Mouse (Mus musculus) urinary bladder, postnatal 36 days (tissue): ENCODE measurements around the gene Gkn2.

Experiments
- DNase-seq, 2 experiments: peaks; one replicate each; pipeline ENCODE4 v3.0.0; 2022; ENCODE audit warnings: low spot score in 2 of 2, mixed read lengths in 1 of 2

Gkn2 gene

DNA sequence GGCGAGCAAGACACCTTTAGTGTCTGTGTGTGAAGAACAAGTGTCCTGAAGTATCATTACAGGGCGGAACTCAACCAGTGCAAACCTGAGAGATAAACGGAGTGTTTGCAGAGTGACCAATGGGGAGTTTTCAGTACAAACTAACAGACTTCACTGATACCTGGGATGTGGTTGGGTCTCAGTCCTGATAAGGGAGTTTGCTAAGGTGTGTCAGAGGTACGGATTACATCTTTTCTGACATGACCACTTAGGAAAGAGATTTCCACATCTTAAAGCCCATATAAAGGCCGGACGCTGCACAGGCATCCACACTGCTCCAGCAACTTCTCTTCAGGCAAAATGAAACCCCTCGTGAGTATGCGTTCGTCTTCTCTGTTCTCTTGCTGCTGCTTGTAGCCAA lies at the start of gene Gkn2:
TSS of gene Gkn2 (plus strand) at position 301 of the 400 bp plus-strand sequence.
- no peak for DNase-seq

DNA sequence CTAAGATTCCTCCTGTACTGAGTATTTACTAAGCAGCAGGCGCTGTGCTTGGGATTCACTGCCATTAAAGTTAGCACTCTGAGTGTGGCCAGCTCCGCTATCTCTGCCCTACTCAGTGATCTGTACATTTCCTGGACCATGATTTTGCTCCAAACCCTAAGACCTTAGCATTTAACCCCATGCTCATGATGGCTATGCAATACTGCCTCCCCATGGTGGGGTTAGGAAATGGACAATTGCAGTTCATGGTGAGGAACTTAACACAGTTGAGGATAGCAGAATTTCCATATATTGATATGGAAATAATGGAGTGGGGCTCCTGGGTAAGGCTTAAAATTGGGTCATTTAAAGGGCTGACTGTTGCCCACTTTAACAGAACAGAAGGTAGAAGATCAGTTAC lies 49.8 kb upstream of the Gkn2 start:
- no peak for DNase-seq

DNA sequence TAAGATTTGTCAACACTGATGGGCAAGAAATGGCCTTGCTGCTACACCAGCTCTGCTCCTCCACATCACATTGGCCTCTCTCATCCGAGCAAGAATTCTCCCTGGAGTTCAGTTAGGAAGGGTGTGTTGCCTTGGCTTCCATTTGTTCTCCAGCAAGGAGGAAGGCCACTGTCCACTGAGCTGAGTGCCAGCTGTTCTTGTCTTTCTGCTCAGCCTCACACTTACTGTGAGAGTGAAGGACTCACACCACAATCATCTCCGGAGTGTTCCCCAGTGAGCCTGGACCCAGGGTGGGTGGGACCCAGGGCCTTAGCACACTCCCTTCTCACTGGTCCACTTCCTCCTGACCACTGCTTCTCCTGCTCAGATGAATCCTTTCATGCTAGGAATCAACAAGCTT lies 46.2 kb upstream of the Gkn2 start:
- DNase-seq = no peak

DNA sequence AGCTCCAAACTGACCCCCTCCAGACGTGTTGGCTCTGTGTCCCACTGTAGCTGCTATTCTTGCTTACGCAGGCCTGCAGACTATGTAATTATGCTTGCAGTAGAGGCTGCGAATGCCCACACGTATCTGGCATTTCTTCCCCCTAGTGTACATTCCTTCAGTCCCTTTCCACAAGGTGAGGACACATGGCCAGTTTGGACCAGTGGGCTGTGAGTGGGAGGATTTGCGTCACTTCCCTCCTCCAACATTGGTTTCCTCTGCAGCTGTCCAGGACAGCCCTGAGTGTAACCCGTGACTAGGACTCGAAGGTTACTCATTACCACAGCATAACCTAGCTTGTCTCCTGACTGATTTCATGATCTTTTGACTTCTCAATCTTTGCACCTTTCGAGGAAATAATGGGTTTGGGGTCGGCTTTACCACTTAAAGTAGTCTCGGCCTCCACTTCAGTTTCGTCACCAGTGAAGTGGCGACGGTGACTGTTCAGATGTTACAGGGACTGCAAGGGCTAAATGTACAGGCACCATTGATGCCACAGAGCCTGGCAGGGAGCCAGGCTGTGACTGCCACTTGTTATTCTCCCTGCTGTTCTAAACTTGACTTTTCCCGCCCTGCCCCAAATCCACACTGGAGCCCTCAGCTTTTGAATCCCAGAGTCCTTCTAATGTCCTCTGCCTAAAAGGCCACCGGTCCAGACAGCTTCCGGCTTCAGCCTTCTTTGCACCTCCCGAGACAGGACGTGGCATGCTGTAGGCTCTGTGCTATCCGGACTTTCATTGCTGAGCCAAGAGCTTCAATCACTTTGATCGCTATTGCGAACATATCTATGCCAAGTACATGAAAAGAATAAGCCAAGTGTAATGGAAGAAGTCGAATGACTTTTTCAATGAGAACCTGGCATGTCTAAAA lies 44.6 kb upstream of the Gkn2 start:
- DNase-seq = no peak

DNA sequence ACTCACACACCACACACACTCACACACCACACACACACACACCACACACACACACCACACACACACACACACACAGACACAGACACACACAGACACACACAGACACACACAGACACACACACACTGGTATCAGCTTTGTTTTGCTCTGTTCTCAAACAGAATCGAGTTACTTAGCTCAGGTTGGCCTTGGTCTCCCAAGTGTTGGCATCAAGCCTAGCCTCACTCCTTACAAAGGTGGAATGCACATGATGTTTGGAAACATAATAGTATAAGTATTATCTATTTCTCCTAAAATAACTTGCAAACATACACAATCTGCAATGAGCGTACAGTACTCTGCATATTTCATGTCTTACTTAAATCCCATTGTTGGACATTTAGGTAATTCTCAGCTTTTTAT lies 40.8 kb upstream of the Gkn2 start:
- DNase-seq = no peak

DNA sequence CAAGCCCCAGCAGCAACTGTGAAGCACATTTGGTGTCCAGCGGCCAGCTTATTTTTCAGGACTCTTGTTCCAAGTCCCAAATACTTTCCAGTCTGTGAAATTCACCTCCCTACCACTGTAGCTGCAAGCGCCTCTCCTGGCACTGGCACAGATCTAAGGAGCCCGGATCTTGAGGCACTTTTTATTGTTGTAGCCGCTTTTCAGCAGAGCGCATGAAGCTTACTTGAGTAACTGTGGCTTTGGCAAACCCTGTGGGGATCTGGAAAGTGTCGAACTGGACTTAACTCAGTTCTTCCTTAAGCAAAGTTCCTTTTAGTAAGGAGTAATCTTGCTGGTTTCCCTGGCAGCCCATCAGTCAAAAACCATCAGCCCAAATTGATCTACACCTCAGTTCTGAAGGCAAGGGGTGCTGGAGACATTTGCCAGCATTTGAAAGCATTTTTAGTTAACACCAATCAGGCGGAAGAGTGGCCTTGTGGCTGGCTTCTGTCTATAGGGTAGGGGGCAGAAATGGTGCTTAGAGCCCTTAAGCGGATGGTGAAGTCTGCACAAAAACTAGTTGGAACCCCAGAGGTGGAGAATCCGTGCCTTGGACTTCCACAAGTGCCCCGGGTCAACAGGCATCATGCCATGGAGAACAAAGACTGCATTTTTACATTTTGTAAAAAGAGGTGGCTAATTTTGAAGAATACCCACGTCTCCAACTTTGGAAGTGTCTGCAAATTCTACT lies 38.6 kb upstream of the Gkn2 start:
- no peak for DNase-seq

DNA sequence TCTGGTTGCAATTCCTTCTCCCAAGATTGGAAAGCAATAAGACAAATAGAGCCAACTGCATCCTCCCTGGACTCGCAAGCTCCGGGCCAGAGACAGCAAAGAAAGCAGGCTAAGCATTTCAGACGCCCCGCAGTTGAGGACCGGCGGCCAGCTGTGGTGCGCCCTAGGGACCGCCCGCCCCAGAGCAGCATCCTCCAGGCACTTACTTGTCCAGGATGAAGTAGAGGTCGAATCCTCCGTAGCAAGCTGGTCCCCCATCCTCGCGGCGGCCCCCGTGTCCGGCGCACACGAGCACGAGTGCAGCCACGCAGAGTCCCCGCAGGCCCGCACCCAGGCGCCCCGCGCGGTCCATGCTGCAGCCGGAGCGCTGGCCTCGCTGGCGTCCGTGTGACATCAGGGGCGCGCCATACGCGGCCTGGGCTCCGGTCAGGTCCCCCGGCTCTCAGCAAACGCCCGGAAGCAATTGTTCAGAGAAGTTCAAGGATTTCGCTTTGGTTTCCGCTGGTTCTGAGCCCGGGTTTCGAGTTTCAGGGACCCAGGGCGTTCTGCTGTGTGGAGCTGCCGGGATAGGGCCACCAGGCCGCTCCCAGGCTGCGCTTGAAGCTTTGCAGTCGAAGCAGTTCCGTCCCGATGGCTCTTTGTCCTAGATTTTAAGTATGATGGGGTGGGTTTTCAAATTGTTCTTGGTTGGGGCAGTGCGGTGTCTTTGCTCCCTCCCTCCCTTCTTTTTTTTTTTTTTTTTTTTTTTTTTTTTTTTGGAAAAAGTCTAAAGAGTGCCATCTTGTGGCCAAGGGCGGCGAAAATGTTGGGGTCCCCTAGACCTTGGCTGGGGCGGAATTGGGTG lies 37.8 kb upstream of the Gkn2 start, which contains the start of gene Antxr1:
TSS of gene Antxr1 (minus strand) at position 731 of the 844 bp plus-strand sequence.
- DNase-seq = peak; percentile 52 to 66

DNA sequence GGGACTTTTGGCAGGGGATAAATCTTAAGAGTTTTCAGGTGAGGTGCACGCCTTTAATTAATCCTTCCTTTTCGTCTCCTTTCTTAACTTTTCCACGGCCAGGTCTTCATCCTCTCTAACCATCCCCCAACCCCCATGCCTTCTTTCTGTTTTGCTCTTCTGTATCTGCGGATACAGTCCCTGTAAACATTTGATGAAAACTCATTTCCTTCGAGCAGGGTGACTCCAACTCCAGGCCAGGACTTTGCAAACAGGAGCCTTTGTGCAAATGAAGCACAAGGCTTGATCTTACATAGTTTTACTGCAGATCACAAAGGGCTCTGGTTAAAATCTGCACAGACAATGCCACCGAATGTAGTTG lies 37.2 kb upstream of the Gkn2 start:
- DNase-seq = no peak

DNA sequence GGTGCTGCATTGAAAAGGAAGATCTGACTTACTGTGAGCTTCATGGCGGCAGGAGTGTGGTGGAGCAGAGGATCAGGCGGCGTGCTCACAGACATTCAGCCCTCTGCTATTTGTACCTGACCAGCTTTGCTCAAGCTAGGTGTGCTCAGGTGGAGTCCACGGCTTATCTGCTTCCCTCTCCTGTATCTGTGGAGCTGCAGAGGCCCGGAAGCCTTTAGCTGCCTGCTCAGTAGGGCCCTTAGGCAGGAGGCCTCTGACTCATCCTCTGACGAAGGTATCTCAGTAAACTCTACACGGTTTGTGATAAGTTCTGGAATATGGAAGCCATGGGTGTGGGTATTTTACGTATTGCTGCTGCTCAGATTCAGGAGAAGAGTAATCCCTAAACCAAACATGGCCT lies 22.3 kb upstream of the Gkn2 start, which contains the start of gene Gkn1:
TSS of gene Gkn1 (minus strand) at position 114 of the 400 bp plus-strand sequence.
- DNase-seq = no peak

DNA sequence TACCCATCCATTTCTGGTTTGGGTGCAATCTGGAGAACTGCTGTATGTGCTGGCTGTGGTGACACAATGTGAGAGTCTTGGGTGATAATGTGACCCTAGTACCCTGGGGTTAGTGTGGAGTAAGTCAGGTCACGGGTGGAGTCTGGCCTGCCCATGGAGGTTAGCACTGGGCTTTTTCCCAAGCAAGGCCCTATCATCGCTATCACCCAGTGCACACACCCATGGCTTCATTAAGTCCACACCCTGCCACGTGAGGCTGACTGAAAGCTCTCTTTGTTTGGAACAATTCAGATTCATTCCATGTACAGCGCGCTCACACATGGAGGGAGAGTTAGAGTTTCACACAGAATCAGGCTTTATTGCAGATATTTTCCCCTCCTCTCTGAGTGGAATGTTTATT lies 18.7 kb upstream of the Gkn2 start:
- DNase-seq = no peak

DNA sequence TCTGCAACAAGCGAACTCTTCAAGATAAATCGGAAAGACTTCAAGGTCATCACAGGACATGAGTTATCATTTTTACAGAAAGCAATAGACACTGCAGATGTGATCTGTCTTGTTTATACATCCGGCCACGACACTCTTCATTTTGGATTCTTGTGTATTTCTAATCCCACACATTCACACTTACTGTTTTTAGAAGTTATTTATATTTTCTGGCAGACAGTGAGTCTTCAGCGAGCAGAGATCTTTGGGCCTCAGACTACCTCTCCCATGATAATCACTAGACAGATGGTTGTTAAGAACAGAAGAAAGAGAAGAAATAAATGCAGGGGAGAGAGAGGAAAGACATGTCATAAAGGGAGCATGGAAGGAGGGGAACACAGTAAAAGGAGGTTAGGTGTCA lies 3.9 kb upstream of the Gkn2 start:
- no peak for DNase-seq

DNA sequence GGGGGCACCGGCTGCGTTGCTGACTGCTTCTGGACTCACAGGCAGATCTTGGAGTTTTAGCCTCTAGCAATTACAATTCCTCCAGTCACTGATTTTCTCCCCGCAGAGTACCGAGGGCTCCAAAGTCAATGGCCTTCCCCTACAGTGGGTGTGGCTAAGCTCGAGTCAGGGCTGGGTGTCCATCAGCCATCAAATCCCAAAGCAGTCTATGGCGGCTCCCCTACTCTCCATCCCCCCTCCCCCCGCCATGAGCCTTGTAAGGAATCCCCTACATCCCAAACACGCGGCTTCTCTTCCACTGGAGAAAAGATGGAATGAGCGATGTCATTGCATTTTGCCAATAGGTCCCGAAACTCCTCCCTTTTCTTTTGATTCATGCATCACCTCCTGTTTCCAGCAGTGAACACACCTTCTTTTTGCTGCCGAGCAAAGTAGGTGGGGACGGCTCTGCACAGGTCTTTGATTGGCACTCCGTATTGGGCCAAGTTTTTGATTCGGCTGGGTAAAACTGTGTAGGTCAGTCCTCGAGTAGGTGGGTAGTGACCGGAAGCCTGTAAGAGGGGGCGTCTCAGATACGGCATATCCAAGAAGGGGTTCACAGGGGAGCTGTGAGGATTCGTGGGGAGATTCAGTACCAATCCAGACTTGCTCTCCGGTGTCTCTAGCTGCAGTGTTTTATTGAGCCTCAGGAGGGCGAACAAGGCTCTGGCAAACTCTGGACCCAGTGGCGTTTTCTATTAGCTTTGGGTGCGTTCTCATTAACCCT lies 11.0 kb downstream of the Gkn2 start:
- DNase-seq = peak in 1 of 2 experiments; percentile 28

DNA sequence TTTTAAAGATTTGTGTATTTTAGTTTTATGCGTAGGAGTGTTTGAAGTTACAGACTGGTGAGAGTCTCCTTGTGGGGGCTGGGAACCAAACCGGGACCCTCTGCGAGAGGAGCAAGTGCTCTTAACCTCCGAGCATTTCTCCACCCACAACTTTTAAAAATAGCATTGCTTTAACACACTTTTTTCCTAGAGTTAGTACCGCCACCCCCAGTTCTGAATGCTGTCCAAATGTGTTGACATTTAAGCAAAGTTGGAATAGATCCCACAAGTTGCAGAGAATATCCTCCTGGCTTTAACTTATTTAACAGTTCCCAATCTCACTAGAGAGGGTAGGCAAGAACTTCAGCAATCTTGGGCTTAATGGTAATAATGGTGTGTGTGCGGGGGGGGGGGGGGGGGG lies 11.6 kb downstream of the Gkn2 start:
- DNase-seq = no peak

DNA sequence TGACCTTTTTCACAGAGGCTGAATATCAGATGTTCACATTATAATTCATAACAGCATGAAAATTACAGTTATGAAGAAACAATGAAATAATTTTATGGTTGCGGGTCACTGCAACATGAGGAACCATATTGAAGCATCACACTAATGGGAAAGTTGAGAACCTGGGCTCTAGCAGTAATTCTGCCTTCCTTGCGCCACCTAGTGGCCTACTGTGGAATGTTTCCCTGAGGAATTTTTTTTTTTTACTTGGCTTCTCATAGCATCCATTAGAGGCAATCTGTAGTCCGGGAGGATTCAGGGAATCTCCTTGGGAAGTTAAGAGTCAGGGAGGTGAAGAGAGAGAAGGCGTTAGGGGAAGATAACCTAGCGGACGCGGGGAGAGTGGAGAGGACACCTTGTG lies 13.0 kb downstream of the Gkn2 start:
- peak; percentile 58 to 63 for DNase-seq

DNA sequence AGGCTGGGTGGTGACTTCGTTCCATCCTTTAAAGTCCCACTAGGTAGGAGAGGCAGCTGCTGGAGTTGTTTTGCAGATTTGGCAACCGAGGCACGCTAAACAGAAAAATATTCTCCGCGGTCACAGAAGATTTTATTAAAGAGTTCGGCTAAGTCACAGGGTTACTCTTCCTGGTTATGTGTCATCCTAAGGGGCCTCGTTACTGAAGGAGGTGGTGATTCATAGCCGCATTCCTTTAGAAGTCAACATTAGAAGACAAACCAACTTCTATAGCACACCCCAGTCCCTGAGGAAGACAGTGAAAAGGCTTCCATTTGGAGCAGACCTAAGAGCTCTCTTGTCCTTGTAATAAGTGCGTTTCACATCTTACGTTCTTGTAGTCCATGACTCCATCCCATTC lies 13.5 kb downstream of the Gkn2 start:
- DNase-seq = no peak

DNA sequence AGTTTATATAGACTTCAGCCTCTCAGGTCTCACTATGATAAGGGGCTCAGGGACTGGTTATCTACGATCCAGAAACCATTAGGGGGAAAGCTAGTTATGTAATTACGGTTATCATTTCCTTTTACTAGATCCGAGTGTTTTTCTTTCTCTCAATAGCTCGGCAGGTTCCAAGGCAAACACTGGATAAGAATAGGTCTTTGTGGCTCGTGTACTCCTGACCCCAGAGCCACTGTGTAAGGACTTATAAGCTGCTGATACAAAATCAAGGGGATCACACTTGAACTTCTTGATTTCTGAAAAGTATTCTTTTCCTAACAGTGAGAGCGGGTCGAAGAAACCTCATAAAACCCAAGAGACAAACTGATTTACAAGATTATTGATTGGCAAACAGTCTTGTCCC lies 15.7 kb downstream of the Gkn2 start, which contains the start of gene Gkn3:
TSS of gene Gkn3 (minus strand) at position 59 of the 400 bp plus-strand sequence.
- no peak for DNase-seq

DNA sequence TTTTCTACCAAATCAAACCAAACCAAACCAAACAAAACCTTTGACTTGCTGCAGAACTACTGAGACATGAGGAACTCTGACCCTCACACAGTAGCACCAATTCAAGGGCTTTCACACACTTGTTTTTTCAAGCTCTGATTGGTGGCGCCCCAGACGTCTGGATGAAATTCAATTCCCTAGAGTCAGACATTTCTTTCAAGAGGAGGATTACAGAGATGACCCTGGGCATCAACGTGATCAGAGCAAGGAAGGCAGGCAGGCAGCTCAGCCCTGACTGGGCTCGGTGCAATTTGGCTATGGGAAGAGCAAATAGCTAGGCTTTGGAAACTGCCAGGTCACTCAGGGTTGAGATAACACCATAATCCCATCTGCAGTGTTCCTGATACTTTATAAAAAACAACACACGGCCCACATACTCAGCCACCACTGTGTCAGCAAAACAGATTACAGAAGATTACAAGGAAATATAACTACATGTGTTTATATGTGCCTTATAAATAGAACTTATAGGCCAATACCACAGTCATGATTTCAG lies 16.4 kb downstream of the Gkn2 start:
- no peak for DNase-seq

DNA sequence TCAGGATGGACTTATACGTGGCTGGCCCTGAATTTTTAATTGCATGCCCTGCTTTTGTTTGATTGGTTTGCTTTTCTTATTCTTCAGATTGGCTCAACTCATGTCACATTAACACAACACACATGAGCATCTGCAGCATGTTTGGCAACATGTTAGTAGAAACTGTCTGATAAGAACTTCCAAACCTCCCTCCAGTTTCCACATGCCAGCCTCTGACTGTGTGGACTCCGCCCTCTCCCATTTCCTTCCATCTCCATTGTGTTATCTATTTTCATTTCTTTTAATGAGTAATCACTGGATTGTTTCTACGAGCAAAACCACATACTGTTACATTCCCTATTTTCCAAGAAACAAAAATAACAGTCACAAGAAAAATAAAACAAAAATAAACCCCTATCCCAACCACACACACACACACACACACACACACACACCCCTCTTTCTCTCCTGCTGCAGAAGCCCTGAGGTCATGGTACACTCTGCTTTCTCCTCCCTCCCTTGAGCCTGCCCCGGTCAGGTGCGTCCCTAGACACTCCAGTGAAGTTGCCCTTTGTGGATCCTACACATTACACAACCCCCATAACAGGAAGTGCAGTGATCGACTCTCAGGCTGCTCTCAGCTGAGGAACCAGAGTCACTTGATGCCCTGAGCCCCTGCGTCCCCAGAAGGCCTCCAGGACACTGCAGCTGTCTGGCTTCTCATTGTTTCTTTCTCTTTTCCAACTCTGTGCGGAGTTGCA lies 20.5 kb downstream of the Gkn2 start:
- no peak for DNase-seq

DNA sequence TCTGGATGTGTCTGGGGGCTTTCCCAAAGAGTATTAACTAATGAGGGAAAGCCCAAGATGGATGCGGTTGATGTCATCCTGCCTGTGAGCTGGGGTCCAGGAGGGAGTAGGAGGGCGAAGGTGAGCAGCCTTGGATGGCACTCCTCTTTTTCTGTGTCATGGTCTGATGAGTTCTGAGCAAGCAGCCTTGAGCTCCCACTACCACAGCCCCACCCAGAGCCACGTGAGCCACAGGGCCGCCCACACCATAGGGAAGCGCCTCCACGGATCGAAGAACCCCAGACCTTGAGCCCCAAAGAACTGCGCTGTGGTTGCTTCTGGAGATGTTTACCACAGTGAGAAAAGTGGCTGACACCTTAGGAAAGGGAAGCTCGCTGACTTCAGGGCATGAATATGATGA lies 21.6 kb downstream of the Gkn2 start:
- DNase-seq = no peak

DNA sequence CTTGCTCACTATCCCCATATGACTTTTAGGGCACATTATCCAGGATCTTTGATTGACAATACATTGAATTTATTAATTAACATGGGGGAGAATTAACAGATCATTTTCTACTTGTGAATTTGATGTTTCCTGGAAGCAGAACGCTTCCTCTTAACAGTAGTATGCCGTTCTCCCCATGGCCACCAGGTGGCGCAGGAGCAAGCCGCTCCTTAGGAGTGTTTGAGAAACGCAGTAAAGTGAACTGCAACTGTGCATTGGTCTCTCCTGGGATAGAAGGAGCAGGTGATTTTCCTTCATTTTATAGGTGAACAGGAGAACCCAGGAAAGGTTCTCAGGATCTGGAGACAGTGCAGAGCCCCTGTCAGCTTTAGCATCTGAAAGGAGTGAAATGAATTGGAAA lies 26.0 kb downstream of the Gkn2 start:
- DNase-seq = peak; percentile 62 to 74
